Mouse (Mus musculus): ENCODE measurements around the gene Carm1.

The Carm1 gene

DNA sequence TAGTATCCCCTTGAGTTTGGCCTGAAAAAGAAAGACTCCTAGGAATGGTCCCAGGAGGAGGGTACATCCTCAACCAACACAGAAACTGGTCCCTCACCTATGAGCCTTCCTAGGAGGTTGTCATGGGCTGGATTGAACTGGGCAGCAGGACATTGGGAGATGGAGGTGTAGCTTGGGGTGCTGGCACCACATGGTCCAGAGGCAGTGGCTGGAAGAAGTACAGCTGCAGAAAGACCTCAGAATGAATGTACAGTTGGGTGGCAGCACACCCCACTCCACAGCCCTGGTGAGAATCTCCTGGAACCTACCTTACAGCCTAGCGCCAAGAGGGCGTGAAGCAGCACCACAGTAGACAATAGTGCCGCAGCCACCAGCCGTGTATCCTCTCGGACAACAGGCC, 42.8 kb downstream of the Carm1 start:
- no peak for TF ChIP-seq GATA4 (IDR thresholded peaks at IDR 0.05; ENCODE audit: insufficient replicate concordance, low read length)

- no peak for TF ChIP-seq GATA4 (IDR thresholded peaks at IDR 0.05; ENCODE audit: insufficient replicate concordance, low read length)
Measured at GRCm38 (mm10) chr9:21591127-21591830, 44.6 kb downstream of the Carm1 start.

DNA sequence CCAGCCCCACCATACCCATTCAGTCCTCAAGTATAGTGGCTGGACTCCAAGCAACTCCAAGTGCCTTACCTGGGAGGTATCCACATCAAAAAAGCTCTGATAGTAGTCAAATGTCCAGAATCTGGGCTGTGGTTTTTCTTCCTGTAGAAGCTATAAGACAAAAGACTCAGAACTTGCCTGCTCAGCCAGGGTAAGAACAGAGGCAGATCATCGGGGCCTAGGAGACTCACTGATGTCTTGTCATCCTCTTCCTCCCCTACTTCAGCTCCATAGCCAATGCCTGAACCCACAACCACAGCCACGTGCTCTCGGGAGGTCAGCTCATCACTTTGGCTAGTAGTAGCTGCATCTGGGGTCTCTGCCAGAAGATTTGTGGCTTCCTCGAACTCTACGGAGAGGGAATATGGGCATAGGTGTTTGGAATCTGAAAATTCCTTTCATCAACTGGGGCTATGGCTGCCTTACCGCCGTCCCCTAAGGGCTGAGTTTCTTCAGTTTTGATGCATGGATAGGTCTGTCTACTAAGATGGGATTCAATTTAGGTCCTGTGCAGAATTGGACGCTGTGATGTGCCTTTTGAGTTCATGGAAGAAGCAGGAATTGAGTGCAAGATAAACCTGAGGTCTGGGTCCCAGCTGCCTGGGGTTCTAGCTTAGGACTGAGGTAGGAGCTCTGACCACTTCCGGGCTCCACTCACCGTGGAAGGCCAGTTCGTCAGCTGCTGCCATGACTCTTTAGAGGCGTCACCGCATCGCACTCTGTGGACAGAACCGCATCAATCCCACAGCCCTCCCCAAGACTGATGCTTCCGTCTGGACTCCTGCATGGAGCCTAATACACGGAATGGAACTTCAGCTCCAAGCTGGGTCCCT, 45.4 kb downstream of the Carm1 start:
- no peak for TF ChIP-seq GATA4 (IDR thresholded peaks at IDR 0.05; ENCODE audit: insufficient replicate concordance, low read length)

GRCm38 (mm10) chr9:21592703-21593121, 46.0 kb downstream of the Carm1 start, which contains the start of the genes Timm29 and Yipf2:
Timm29 (plus strand) TSS chr9:21592722.
Yipf2 (minus strand) TSS chr9:21592828.
- peak; percentile 9; the same call in 1 of the 2 replicates for TF ChIP-seq GATA4 (IDR thresholded peaks at IDR 0.05; ENCODE audit: insufficient replicate concordance, low read length)

GRCm38 (mm10) chr9:21593122-21593721, 46.5 kb downstream of the Carm1 start:
- no peak for TF ChIP-seq GATA4 (IDR thresholded peaks at IDR 0.05; ENCODE audit: insufficient replicate concordance, low read length)

DNA sequence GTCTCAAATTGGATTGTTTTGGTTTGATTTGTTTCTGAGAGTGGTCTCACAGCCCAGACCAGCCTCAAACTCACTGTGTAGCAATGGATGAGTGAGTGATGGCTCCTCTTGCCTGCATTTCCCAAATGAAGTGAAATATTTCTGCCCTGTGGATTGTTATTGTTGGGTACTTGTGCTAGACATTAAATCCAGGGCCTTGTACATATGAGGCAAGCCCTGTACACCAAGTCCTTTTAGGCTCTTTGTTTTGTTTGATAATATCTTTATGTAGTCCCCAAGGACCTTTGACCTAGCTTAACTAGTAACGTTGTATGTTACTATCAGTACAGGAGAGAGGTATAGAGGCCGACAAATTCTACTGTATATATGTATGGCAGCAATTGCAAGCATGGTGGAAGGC, 48.1 kb downstream of the Carm1 start:
- TF ChIP-seq GATA4 (IDR thresholded peaks at IDR 0.05; ENCODE audit: insufficient replicate concordance, low read length), result no peak

DNA sequence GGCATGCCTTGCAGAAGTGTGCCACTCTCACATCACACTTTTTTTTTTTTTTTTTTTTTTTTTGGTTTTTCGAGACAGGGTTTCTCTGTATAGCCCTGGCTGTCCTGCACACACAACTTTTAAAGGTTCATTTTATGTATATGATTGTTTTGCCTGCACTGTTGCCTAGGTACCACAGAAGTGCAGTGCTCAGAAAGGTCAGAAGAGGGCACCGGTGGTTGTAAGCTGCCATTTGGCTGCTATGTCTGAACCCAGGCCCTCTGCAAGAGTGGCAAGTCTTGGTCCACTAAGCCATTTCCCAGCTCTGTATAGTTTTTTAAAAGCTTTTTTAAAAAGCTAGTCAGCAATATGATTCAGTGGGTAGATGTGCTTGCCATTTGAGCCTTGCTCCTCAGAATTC, 51.5 kb downstream of the Carm1 start:
- TF ChIP-seq GATA4 (IDR thresholded peaks at IDR 0.05; ENCODE audit: insufficient replicate concordance, low read length), result no peak

- TF ChIP-seq GATA4 (IDR thresholded peaks at IDR 0.05; ENCODE audit: insufficient replicate concordance, low read length), result no peak
Measured at GRCm38 (mm10) chr9:21600186-21600585, 53.5 kb downstream of the Carm1 start.

DNA sequence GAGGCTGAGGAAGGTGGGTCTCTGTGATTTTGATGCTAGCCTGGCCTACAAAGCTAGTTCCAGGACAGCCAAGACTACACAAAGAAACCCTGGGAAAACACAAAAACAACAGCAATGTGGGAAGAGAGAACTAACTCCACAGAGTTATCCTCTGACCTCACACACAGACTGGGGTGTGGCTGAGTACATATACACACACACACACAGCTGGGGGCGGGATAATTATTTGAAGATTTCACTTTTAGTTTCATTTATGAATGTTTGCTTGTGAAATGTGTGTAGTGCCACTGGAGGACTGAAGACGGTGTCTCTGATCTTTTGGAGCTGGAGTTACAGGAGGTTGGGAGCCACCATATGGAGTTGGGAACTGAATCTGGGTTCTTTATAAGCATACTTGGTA, 54.4 kb downstream of the Carm1 start:
- TF ChIP-seq GATA4 (IDR thresholded peaks at IDR 0.05; ENCODE audit: insufficient replicate concordance, low read length), result no peak

DNA sequence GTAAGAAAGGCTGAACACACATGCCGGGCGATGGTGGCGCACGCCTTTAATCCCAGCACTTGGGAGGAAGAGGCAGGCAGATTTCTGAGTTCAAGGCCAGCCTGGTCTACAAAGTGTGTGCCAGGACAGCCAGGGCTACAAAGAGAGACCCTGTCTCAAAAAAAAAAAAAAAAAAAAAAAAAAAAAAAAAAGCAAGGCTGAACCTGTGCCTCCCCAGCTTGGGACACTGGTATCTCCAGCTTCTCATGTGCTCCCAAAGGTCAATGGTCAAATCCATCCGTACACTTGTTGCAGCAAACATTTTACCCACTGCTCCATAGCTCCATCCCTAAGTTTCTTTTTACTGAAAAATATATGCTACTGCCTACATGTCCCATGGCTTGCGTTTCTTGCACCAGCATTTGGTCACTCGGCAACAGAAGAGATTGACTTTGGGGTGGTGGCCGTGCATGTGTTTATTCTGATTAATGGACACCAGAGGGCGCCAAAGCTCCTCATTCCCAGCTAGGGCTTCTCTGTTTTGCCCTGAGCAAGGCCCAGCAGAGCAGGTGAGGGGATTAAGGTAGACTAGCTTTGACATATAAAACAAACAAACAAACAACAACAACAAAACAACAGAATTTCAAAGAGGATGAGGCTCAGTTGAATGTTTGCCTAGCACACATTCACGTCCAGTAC, 55.2 kb downstream of the Carm1 start:
- no peak for TF ChIP-seq GATA4 (IDR thresholded peaks at IDR 0.05; ENCODE audit: insufficient replicate concordance, low read length)

GRCm38 (mm10) chr9:21604119-21604518, 57.4 kb downstream of the Carm1 start:
- no peak for TF ChIP-seq GATA4 (IDR thresholded peaks at IDR 0.05; ENCODE audit: insufficient replicate concordance, low read length)

DNA sequence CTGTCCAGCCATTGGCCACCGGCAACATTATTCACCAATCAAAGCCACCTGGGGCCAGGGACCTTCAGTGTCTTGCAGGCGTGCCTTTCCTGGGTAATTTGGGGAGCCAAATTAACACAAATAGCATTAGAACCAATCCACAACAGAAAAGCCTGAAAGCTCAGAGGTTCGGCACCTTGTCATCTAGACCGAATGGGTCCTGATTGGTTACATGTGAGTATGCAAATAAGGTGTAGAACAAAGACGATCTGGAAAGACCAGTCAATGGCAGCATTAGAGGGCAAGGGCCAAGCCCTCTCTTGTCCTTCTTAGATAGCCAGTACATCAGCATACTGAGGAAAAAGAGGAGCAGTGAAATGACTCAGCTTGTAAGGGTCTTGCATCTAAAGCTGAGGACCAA, 59.2 kb downstream of the Carm1 start:
- no peak for TF ChIP-seq GATA4 (IDR thresholded peaks at IDR 0.05; ENCODE audit: insufficient replicate concordance, low read length)

DNA sequence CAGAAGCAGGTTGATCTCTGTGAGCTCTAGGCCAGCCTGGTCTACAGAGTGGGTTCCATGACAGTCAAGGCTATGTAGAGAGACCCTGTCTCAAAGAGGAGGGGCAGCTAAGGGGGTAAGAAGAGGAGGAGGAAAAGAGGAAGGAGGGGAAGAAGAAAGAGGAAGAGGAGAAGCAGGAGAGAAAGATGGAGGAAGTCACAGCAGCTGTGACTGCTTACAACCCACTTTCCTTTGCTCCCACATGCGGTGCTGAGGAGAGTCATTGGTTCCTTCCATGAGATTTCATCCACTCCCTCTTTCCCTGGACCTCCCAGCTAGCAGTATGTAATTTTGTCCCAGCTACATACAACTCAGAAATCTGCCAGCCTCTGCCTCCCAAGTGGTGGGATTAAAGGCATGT, 60.0 kb downstream of the Carm1 start:
- TF ChIP-seq GATA4 (IDR thresholded peaks at IDR 0.05; ENCODE audit: insufficient replicate concordance, low read length), result no peak

DNA sequence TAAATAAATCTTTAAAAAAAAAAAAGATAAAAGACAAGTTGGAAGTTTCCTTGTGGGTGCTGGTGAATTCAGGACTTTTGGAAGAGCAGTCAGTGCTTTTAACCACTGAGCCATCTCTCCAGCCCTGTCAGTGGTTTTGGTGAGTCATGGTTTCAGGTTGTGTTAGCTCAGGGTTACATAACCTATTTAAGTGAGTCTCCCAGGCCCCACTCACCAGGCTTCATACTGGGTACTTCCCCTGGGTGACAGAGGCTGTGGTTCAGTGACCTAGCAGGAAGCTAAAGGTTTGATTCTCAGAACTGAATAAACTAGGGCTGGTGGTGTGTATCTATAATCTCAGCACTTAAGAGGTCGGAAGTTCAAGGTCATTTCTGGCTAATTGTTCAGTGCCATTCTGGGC, 63.2 kb downstream of the Carm1 start:
- TF ChIP-seq GATA4 (IDR thresholded peaks at IDR 0.05; ENCODE audit: insufficient replicate concordance, low read length), result no peak

All from liver, adult (tissue).